Mouse (Mus musculus): ENCODE data around the gene Ccdc149.
A peak's percentile ranks its signal among the peaks of the same experiment; 100 is the strongest.

Ccdc149 gene

GRCm38 (mm10) chr5:52370901-52371300, 100.4 kb downstream of the Ccdc149 start:
- DNase-seq (ENCODE audit: low spot score in 2 of 2), result no peak

GRCm38 (mm10) chr5:52367866-52368840, 103.2 kb downstream of the Ccdc149 start:
- no peak for DNase-seq (ENCODE audit: low spot score in 2 of 2)

GRCm38 (mm10) chr5:52366661-52367060, 104.7 kb downstream of the Ccdc149 start:
- DNase-seq (ENCODE audit: low spot score in 2 of 2), result no peak

- DNase-seq (ENCODE audit: low spot score in 2 of 2), result no peak
These were observed 105.4 kb downstream of the Ccdc149 start for GRCm38 (mm10) chr5:52365930-52366329.

- DNase-seq (ENCODE audit: low spot score in 2 of 2), result no peak
These were observed 106.8 kb downstream of the Ccdc149 start for GRCm38 (mm10) chr5:52364521-52364920.

GRCm38 (mm10) chr5:52363468-52364150, 107.7 kb downstream of the Ccdc149 start, which contains the start of gene Sod3:
Sod3 (plus strand) TSS chr5:52363791.
- peak; percentile 82 to 84 for DNase-seq (ENCODE audit: low spot score in 2 of 2)

- no peak for DNase-seq (ENCODE audit: low spot score in 2 of 2)
These were observed 108.4 kb downstream of the Ccdc149 start for GRCm38 (mm10) chr5:52362776-52363467.

GRCm38 (mm10) chr5:52360286-52361049, 110.9 kb downstream of the Ccdc149 start:
- no peak for DNase-seq (ENCODE audit: low spot score in 2 of 2)

- DNase-seq (ENCODE audit: low spot score in 2 of 2), result no peak
These were observed 113.2 kb downstream of the Ccdc149 start for GRCm38 (mm10) chr5:52358120-52358519.

- no peak for DNase-seq (ENCODE audit: low spot score in 2 of 2)
These were observed 114.1 kb downstream of the Ccdc149 start for GRCm38 (mm10) chr5:52357175-52357754.

- peak; percentile 34 to 62 for DNase-seq (ENCODE audit: low spot score in 2 of 2)
These were observed 115.7 kb downstream of the Ccdc149 start for GRCm38 (mm10) chr5:52355612-52356011.

- DNase-seq (ENCODE audit: low spot score in 2 of 2), result no peak
These were observed 116.9 kb downstream of the Ccdc149 start for GRCm38 (mm10) chr5:52354441-52354840.

- no peak for DNase-seq (ENCODE audit: low spot score in 2 of 2)
These were observed 118.6 kb downstream of the Ccdc149 start for GRCm38 (mm10) chr5:52352730-52353129.

- no peak for DNase-seq (ENCODE audit: low spot score in 2 of 2)
These were observed 119.8 kb downstream of the Ccdc149 start for GRCm38 (mm10) chr5:52351561-52351960.

GRCm38 (mm10) chr5:52350451-52350850, 120.9 kb downstream of the Ccdc149 start:
- peak; percentile 59 to 72 for DNase-seq (ENCODE audit: low spot score in 2 of 2)

- DNase-seq (ENCODE audit: low spot score in 2 of 2), result peak in 1 of 2 experiments; percentile 31
These were observed 124.4 kb downstream of the Ccdc149 start for GRCm38 (mm10) chr5:52346890-52347289.

GRCm38 (mm10) chr5:52339134-52339533, 132.2 kb downstream of the Ccdc149 start:
- no peak for DNase-seq (ENCODE audit: low spot score in 2 of 2)

GRCm38 (mm10) chr5:52335590-52335989, 135.7 kb downstream of the Ccdc149 start:
- no peak for DNase-seq (ENCODE audit: low spot score in 2 of 2)

- DNase-seq (ENCODE audit: low spot score in 2 of 2), result no peak
These were observed 139.2 kb downstream of the Ccdc149 start for GRCm38 (mm10) chr5:52332120-52332519.
